Mouse (Mus musculus) kidney, adult 10 weeks (tissue): ENCODE data around the gene Washc4. TPM values are rescaled to one million over a fixed set of nuclear protein-coding genes. Genes with fewer than 3 reads are reported as not detected.

Experiments
- polyA plus RNA-seq: library from polyadenylated mRNA; stranded (reverse); fragments of 350-450 nt; fragmentation: Illumina TruSeq; extraction: RNeasy Lipid Tissue Mini Kit (QIAGEN cat#74804); gene quantifications from one replicate; pipeline ENCODE4 v1.2.3, GENCODE M21; 2014; ENCODE audit warnings: low read depth, low replicate concordance

Gene Washc4
- 63.0 TPM for polyA plus RNA-seq

DNA sequence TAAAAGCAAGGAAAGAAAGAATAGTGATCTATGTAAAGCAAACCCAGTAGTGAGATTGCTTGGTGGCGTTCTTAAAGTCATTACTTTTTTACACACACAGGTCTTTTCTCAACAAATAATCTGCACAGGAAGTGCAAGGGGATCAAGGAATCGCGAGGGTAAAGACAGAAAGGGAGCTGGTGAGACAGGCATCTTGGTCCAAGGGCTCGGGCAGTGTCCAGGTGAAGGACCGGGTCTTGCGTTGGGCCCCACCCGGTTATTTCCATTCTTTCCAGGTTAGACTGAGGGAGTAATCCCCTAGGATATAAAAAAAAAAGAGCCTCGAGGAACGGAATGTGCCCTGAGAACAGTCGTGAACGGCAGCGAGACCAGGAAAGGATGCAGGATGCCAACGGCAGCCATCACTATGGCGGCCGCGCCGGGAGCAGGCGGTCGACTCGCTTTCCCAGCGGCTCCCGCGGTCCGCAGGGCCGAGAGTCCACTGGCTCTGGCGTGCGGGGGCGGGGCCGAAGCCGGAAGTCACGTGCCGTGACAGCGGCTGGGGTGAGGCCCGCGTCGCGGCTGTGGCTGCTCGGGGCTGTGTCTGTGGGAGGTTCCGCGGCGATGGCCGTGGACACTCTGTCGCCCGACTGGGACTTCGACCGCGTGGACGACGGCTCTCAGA, at the start of gene Washc4:
TSS of gene Washc4 (plus strand) at position 314 of the 664 bp plus-strand sequence.

DNA sequence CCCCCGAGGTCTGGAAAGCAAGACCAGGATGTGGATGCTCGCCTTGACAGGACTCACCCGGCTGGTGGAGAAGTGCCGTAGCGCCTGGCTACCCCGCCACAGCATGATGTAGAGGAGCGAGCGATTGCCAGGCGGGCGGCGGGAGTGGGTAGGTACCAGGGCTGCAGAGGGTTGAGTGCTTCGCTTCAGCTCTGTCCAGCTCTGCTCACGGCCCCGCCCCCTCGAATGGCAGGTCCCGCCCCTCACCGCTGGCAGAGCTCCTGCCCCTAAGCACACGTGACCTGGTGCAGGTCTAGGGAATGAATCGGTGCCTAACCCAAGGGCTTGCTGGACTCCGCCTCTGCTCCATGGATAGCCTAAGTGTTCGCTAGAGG, 9.7 kb upstream of the Washc4 start, which contains the start of gene Aldh1l2:
TSS of gene Aldh1l2 (minus strand) at position 231 of the 374 bp plus-strand sequence.

Other genes starting within 250 kb of the Washc4 start
- 15.4 TPM for gene Slc41a2, start 205.9 kb upstream of the Washc4 start, polyA plus RNA-seq
- gene D10Wsu102e, start 183.5 kb upstream of the Washc4 start, polyA plus RNA-seq, result 0.97 TPM
- gene Aldh1l2, start 9.6 kb upstream of the Washc4 start, polyA plus RNA-seq, result 2.6 TPM
- 77.4 TPM for gene Appl2, start 105.0 kb downstream of the Washc4 start, polyA plus RNA-seq
- 2.5 TPM for gene 1500009L16Rik, start 179.1 kb downstream of the Washc4 start, polyA plus RNA-seq